Mouse (Mus musculus) cerebellum, adult 2 months (tissue): Measurements from ENCODE around the gene Duoxa1.

ENCODE experiments used
- CTCF ChIP-seq: fragments of 200-500 bp; IDR thresholded peaks from 2 replicates; pipeline ENCODE4 v1.5.1; 2011; ENCODE audit warnings: low read depth, mild to moderate bottlenecking, control low read depth, low read length, moderate library complexity, borderline replicate concordance; ENCODE audit not compliant: insufficient read depth
- POLR2A ChIP-seq: fragments of 200-500 bp; IDR thresholded peaks from 2 replicates; pipeline ENCODE4 v1.6.1; 2011; ENCODE audit warnings: low read length, control low read depth, borderline replicate concordance; ENCODE audit not compliant: insufficient read depth

DNA sequence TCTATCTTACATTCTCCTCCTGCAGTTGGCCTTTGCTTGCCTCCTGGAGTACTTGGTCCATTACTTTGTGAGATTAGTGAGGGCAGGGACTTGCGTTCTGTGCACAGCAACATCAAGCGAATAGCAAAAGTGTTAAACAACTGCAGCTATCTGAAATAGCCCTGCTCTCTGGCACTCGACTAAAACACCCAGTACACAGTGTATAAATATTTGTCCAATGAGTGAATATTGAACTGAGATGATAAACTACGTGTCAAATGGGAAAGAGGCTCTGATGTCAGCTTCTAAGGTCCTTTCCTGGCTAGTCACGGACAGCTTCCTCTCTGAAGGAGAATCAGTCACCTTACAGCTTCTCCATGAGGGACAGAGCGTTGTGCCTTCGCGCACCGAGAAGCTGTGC lies 29.4 kb downstream of the Duoxa1 start:
- TF ChIP-seq CTCF (no peak), POLR2A (no peak)
